Mouse (Mus musculus) forebrain, embryonic 10.5 days (tissue): ENCODE results near the gene Rnf182. TPM values are rescaled to one million over a fixed set of nuclear protein-coding genes. Genes with fewer than 3 reads are reported as not detected.

Source experiments
- DNase-seq: peaks from one replicate; pipeline ENCODE4 v3.0.0-alpha.2; 2017; ENCODE audit warnings: low spot score; ENCODE audit errors: extremely low spot score
- H3K27ac ChIP-seq: fragments of 300-500 bp; sonication (generic); 2 replicates; pipeline ENCODE4 v1.5.1; 2016; ENCODE audit warnings: mild to moderate bottlenecking
- H3K27me3 ChIP-seq: fragments of 300-500 bp; sonication (generic); 2 replicates; pipeline ENCODE4 v1.6.1; 2016; ENCODE audit warnings: mild to moderate bottlenecking; ENCODE audit not compliant: poor library complexity, severe bottlenecking
- H3K36me3 ChIP-seq: fragments of 300-500 bp; sonication (generic); replicated peaks from 2 replicates; pipeline ENCODE4 v1.6.1; 2016; ENCODE audit warnings: mild to moderate bottlenecking, moderate library complexity
- H3K4me1 ChIP-seq: fragments of 300-500 bp; sonication (generic); 2 replicates; pipeline ENCODE4 v1.6.1; 2016
- H3K4me3 ChIP-seq: fragments of 300-500 bp; sonication (generic); 2 replicates; pipeline ENCODE4 v1.5.1; 2016; ENCODE audit warnings: mild to moderate bottlenecking, moderate library complexity
- H3K9me3 ChIP-seq: fragments of 300-500 bp; sonication (generic); 2 replicates; pipeline ENCODE4 v1.6.1; 2016; ENCODE audit warnings: mild to moderate bottlenecking, moderate library complexity
- WGBS: fragments of 180-500 bp; shearing (Covaris S2); methylation state at CpG from one replicate; pipeline ENCODE4 v1.1.7; 2016; 5-methylcytosine and 5-hydroxymethylcytosine counted together
- polyA plus RNA-seq: library from polyadenylated mRNA; unstranded; fragments of >200 nt; fragmentation: Nextera tagmentation; extraction: Ambion mirVana; gene quantifications from 2 replicates; pipeline ENCODE4 v1.2.1, GENCODE M21; 2016

Rnf182 gene
- polyA plus RNA-seq, 1 experiment from 2014 or later: 6.7 TPM

DNA sequence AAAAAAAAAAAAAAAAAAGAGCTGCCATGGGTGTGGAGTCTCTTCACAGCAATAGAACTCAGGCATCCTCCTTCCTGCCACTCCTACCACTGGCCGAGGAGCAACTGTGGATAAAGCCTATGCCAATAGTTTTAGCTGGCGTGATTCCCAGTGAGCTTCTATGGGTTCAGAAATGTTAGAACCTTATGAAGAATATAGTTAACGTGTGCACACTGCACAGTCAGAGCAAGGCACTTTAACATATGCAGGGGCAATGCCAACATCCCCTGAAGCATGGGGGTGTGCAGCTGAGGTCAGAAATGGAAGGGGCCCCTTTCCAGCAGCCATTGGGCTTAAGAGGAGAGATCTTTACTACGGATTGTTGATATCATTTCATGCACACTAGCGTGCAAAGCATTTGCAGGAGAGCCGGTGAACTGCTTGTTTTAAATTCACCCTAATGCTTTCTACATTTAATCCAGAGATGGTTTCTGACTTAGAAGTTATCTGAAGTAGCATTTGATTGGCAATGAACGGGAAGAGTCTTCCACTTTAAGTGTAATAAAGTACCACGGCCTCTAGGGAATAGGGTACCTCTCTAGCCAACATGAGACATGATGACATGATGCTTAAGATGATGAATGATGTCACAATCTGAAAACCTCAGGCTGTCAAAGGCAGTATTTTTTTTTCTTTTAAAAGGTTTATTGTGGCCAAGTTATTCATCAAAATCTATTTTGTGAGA lies 61.8 kb downstream of the Rnf182 start:
- H3K27ac ChIP-seq: no peak overlapping the region
- no peaks in the 10 kb centered on the region for H3K9me3 ChIP-seq
- no peak overlapping the region for H3K4me3 ChIP-seq
- WGBS: 92% methylated on average over 8 of the region's 8 CpGs
- H3K4me1 ChIP-seq: no peaks in the 10 kb centered on the region
- no peaks in the 10 kb centered on the region for H3K27me3 ChIP-seq
- H3K36me3 ChIP-seq: no peaks in the 10 kb centered on the region
- no peak for DNase-seq

GRCm38 (mm10) chr13:43677883-43678244 lies 62.4 kb downstream of the Rnf182 start:
- H3K9me3 ChIP-seq: no peaks in the 10 kb centered on the region
- no peak for DNase-seq
- WGBS: 90% methylated on average over 5 of the region's 5 CpGs
- no peaks in the 10 kb centered on the region for H3K27me3 ChIP-seq
- H3K4me1 ChIP-seq: no peaks in the 10 kb centered on the region
- H3K36me3 ChIP-seq: no peaks in the 10 kb centered on the region
- H3K27ac ChIP-seq: no peak overlapping the region
- no peak overlapping the region for H3K4me3 ChIP-seq

GRCm38 (mm10) chr13:43684499-43684994 lies 69.0 kb downstream of the Rnf182 start:
- no peaks in the 10 kb centered on the region for H3K27me3 ChIP-seq
- DNase-seq: no peak

GRCm38 (mm10) chr13:43688065-43688464 lies 72.6 kb downstream of the Rnf182 start:
- H3K27me3 ChIP-seq: no peaks in the 10 kb centered on the region
- WGBS: 93% methylated on average over 10 of the region's 10 CpGs
- no peak for DNase-seq
- no peak overlapping the region for H3K4me3 ChIP-seq
- no peaks in the 10 kb centered on the region for H3K36me3 ChIP-seq
- H3K4me1 ChIP-seq: peaks cover 23% of the 10 kb centered on the region
- H3K27ac ChIP-seq: no peak overlapping the region
- H3K9me3 ChIP-seq: no peaks in the 10 kb centered on the region

More at GRCm38 (mm10) chr13:43684499-43684994, 69.0 kb downstream of the Rnf182 start:
- WGBS: 79% methylated on average over 8 of the region's 8 CpGs
- H3K27ac ChIP-seq: no peak overlapping the region
- no peaks in the 10 kb centered on the region for H3K36me3 ChIP-seq
- peaks cover 10% of the 10 kb centered on the region for H3K4me1 ChIP-seq
- H3K9me3 ChIP-seq: no peaks in the 10 kb centered on the region
- H3K4me3 ChIP-seq: no peak overlapping the region

DNA sequence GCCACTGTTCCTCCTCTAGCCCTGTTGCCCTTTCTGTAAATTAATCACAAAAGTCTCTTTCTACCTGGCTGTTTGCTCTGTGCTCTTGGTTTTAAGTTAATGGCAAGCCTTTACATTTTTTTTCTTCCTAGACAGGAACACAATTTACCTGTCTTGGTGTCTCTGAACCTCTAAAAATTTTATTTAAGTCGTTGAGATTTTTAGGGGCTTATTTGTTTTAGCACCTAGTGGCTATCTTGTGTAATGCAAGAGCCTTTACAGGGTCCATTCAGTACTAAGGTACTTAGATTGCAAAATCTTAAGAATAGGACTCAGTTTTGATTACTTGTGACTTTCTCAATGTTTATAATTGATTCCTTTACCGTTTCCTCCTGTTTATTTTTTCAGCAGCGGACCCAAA lies 76.2 kb downstream of the Rnf182 start:
- no peaks in the 10 kb centered on the region for H3K36me3 ChIP-seq
- no peak overlapping the region for H3K27ac ChIP-seq
- no peak overlapping the region for H3K4me3 ChIP-seq
- H3K27me3 ChIP-seq: no peaks in the 10 kb centered on the region
- WGBS: 66% methylated on average over 3 of the region's 3 CpGs
- DNase-seq: no peak
- no peaks in the 10 kb centered on the region for H3K9me3 ChIP-seq
- peaks cover 18% of the 10 kb centered on the region for H3K4me1 ChIP-seq

DNA sequence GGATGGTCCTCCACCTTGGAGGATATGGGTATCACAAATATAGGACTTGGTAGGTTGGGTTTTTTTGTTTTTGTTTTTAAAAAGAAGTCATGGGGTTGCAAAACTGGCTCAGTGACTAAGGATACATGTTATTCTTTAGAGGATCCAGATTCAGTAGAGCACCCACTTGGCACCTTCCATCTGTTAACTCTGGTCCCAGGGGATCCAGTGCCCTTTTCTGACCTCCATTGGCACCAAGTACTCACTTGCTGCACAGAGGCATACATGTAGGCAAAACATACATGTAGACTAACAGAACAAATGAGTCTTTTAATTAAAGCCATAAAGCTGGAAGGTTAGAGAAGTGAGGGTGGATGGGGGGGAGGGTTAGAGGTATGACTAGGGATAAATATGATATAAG lies 80.0 kb downstream of the Rnf182 start:
- Histone ChIP-seq H3K27me3 (no peaks in the 10 kb centered on the region), H3K4me3 (no peak overlapping the region), H3K9me3 (no peaks in the 10 kb centered on the region), H3K4me1 (peaks cover 11% of the 10 kb centered on the region), H3K36me3 (no peaks in the 10 kb centered on the region), H3K27ac (no peak overlapping the region)
- no peak for DNase-seq

DNA sequence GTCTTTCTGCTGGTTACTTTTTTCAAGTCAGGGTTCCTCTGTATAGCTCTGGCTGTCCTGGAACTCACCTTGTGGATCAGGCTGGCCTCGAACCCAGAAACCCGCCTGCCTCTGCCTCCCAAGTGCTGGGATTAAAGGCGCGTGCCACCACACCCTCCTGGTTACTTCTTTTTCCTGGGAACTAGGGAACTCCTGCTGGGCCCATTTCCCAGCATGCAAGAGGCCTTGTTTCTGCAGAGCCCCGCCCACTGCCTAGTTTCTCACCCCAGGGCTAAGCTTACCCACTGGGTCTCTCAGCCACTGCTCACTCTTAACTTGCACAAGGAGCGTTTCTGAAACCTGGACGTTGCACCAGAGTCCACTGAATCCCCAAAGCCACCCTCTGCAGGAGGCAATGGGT lies 80.5 kb downstream of the Rnf182 start:
- H3K27ac ChIP-seq: no peak overlapping the region
- no peak overlapping the region for H3K4me3 ChIP-seq
- DNase-seq: no peak
- H3K27me3 ChIP-seq: no peaks in the 10 kb centered on the region
- peaks cover 6% of the 10 kb centered on the region for H3K4me1 ChIP-seq
- WGBS: 85% methylated on average over 7 of the region's 7 CpGs
- no peaks in the 10 kb centered on the region for H3K9me3 ChIP-seq
- H3K36me3 ChIP-seq: no peaks in the 10 kb centered on the region

- H3K9me3 ChIP-seq: no peaks in the 10 kb centered on the region
- no peak for DNase-seq
- 89% methylated on average over 7 of the region's 7 CpGs for WGBS
- H3K36me3 ChIP-seq: no peaks in the 10 kb centered on the region
- H3K27ac ChIP-seq: no peak overlapping the region
- no peak overlapping the region for H3K4me3 ChIP-seq
- peaks cover 2% of the 10 kb centered on the region for H3K4me1 ChIP-seq
- no peaks in the 10 kb centered on the region for H3K27me3 ChIP-seq
Observed at GRCm38 (mm10) chr13:43698506-43698905, 83.0 kb downstream of the Rnf182 start.

DNA sequence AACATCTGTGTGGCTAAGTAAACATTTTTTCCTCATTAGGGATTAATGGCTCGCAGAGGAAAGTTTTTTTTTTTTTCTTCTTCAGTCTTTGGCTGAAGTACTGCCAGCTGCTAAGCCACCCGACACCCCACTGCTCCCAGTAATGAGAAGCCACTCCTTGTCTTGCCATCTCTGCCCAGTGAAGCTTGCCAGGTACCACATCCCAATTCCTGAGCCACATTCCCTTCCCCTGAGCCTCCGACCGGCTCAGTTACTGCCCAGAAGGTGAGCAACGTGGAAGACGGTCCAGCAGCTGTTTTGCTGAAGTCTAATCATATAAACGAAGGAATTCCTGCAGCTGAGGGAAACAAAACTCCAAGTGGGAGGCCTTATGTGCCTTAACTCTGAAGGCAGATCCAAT lies 88.0 kb downstream of the Rnf182 start:
- H3K4me3 ChIP-seq: no peak overlapping the region
- H3K27ac ChIP-seq: no peak overlapping the region
- WGBS: 31% methylated on average over 7 of the region's 7 CpGs
- H3K9me3 ChIP-seq: no peaks in the 10 kb centered on the region
- DNase-seq: no peak
- no peaks in the 10 kb centered on the region for H3K36me3 ChIP-seq
- H3K4me1 ChIP-seq: peaks cover 8% of the 10 kb centered on the region
- no peaks in the 10 kb centered on the region for H3K27me3 ChIP-seq

GRCm38 (mm10) chr13:43704533-43705116 lies 89.1 kb downstream of the Rnf182 start:
- H3K36me3 ChIP-seq: no peaks in the 10 kb centered on the region
- no peak for DNase-seq
- no peaks in the 10 kb centered on the region for H3K9me3 ChIP-seq
- no peak overlapping the region for H3K27ac ChIP-seq
- peaks cover 8% of the 10 kb centered on the region for H3K4me1 ChIP-seq
- WGBS: 73% methylated on average over 7 of the region's 7 CpGs
- H3K27me3 ChIP-seq: no peaks in the 10 kb centered on the region
- H3K4me3 ChIP-seq: no peak overlapping the region

DNA sequence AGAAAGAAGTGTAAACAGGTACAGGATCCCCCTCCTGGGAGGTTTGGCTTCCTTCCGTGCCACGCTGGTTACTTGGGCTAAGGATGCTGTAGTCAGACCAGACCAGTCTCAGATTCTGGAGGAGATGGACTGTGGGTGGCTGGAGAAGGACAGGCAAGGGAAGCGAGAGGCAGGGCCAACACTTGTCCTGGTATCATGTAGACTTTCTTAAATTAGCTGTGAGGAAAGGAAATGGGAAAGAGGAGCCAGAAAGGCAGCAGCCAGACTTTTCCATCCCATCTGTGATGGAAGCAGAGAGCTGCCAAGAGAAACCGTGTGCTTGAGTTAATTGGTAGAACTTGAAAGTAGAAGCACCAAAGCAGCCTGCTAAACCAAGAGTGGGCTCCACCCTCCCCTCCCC lies 90.9 kb downstream of the Rnf182 start:
- peaks cover 8% of the 10 kb centered on the region for H3K4me1 ChIP-seq
- no peak for DNase-seq
- no peaks in the 10 kb centered on the region for H3K36me3 ChIP-seq
- no peaks in the 10 kb centered on the region for H3K9me3 ChIP-seq
- 80% methylated on average over 4 of the region's 4 CpGs for WGBS
- H3K4me3 ChIP-seq: no peak overlapping the region
- no peak overlapping the region for H3K27ac ChIP-seq
- H3K27me3 ChIP-seq: no peaks in the 10 kb centered on the region

- H3K4me3 ChIP-seq: no peak overlapping the region
- H3K9me3 ChIP-seq: no peaks in the 10 kb centered on the region
- H3K27me3 ChIP-seq: no peaks in the 10 kb centered on the region
- H3K36me3 ChIP-seq: no peaks in the 10 kb centered on the region
- no peak overlapping the region for H3K27ac ChIP-seq
- H3K4me1 ChIP-seq: no peaks in the 10 kb centered on the region; the same call in 1 of the 2 replicates
- no peak for DNase-seq
- WGBS: 78% methylated on average over 3 of the region's 3 CpGs
Observed at GRCm38 (mm10) chr13:43709529-43709928, 94.0 kb downstream of the Rnf182 start.

DNA sequence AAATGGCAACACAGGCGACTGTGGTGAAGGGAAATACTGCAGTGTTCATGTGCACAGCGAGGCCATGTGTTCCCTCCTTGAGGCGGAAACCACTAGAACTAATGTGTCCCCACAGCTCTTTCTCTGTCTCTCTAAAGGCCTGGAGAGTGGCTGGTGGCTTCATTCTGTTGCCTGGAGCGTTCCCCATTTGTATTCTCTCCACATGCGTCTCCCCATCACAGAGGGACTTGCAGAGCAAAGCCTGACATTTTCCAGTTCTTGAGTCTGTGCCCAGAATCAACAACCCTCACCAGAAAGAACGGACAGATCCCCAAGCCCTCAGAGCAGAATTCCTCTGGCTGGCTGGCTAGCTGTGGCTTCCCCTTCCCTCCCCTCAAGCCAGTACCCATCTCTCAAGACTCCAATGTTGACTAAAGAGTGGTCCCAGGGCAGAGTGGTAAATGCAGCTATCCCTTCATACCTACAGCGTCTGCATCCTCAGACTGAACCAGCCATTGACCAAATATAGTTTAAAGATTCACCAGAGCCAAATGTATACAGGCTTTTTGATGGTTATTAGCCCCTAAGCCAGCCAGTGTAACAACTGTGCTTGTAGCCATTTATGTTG lies 96.3 kb downstream of the Rnf182 start:
- H3K9me3 ChIP-seq: no peaks in the 10 kb centered on the region
- no peak for DNase-seq
- WGBS: 87% methylated on average over 7 of the region's 7 CpGs
- H3K4me1 ChIP-seq: peaks cover 7% of the 10 kb centered on the region
- H3K4me3 ChIP-seq: no peak overlapping the region
- no peak overlapping the region for H3K27ac ChIP-seq
- H3K36me3 ChIP-seq: no peaks in the 10 kb centered on the region
- H3K27me3 ChIP-seq: no peaks in the 10 kb centered on the region
